Mouse (Mus musculus) erythroblast, embryonic 14.5 days (primary cell): ENCODE results near the gene Mmd2. TPM values are rescaled to one million over a fixed set of nuclear protein-coding genes. Genes with fewer than 3 reads are reported as not detected.
A peak's percentile ranks its signal among the peaks of the same experiment; 100 is the strongest.

Experiments used
- H3K27me3 ChIP-seq: 2 replicates; pipeline ENCODE4 v1.6.1; 2012; ENCODE audit warnings: inconsistent platforms; ENCODE audit not compliant: control insufficient read depth
- H3K36me3 ChIP-seq: 2 replicates; pipeline ENCODE4 v1.6.1; 2012; ENCODE audit warnings: mild to moderate bottlenecking, inconsistent platforms; ENCODE audit not compliant: control insufficient read depth
- H3K4me1 ChIP-seq: 2 replicates; pipeline ENCODE4 v1.6.1; 2012; ENCODE audit warnings: inconsistent platforms; ENCODE audit not compliant: control insufficient read depth
- H3K4me3 ChIP-seq: replicated peaks from 2 replicates; pipeline ENCODE3; 2012; ENCODE audit warnings: moderate library complexity, mild to moderate bottlenecking, inconsistent platforms
- H3K9me3 ChIP-seq: 2 replicates; pipeline ENCODE4 v1.6.1; 2012; ENCODE audit warnings: low read length, inconsistent platforms, mixed read lengths; ENCODE audit not compliant: control insufficient read depth
- GATA1 ChIP-seq: IDR thresholded peaks from 2 replicates; pipeline ENCODE4 v1.6.1; 2012; ENCODE audit warnings: low read length, inconsistent platforms, mixed read lengths
- TAL1 ChIP-seq: IDR thresholded peaks from 3 replicates; pipeline ENCODE4 v1.6.1; 2012; ENCODE audit warnings: low read length, inconsistent platforms, mixed read lengths
- polyA plus RNA-seq: library from polyadenylated mRNA; stranded (reverse); fragments of >175 nt; gene quantifications from 2 replicates; pipeline ENCODE4 v1.2.3, GENCODE M21; 2012

Gene Mmd2
- polyA plus RNA-seq, 1 experiment: not detected

DNA sequence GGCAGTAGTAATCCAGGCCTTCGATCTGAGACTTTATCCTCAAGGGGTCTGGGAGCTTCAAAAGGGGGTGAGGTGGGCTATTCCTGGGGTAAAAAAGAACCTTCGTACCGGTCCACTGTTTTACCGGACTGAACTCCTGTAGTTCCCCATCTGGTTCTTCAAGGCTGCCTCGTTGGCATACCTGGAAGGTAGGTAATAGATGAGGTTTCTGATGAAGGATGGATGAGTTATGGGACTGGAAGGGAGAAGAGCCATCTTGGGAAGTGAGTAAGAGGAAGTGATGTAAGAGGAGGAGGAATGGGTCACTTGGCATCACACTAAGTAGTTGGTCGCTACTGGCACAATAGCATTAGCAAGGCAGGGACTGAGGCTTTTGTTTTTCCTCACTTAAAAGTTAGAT lies 21.6 kb upstream of the Mmd2 start:
- TF ChIP-seq TAL1: no peak
- no peak for TF ChIP-seq GATA1
- Histone ChIP-seq H3K4me1 (peaks cover 48% of the 10 kb centered on the region), H3K4me3 (peak overlapping the region; percentile 100), H3K9me3 (no peaks in the 10 kb centered on the region), H3K27me3 (peaks cover 16% of the 10 kb centered on the region), H3K36me3 (peaks cover 50% of the 10 kb centered on the region)

DNA sequence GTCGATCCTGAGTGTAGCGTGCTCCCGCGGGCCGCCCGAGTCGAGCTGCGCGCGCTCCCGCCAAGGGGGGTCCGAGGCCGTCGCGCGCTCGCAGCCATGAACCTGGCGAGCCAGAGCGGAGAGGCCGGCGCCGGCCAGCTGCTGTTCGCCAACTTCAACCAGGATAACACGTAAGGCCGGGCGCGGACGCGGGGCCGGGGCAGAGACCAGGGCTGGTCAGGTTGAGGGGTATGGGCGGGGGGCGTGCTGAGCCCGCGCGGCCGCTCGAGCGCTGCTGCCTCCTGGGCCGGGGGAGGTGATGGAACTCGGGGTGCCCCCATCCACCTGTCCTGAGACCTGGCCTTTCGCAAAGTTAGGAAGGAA lies 21.0 kb upstream of the Mmd2 start:
- peaks cover 44% of the 10 kb centered on the region for H3K36me3 ChIP-seq
- H3K9me3 ChIP-seq: no peaks in the 10 kb centered on the region
- peaks cover 48% of the 10 kb centered on the region for H3K4me1 ChIP-seq
- H3K4me3 ChIP-seq: peak overlapping the region; percentile 100
- TF ChIP-seq GATA1 (no peak), TAL1 (no peak)
- peaks cover 21% of the 10 kb centered on the region for H3K27me3 ChIP-seq

DNA sequence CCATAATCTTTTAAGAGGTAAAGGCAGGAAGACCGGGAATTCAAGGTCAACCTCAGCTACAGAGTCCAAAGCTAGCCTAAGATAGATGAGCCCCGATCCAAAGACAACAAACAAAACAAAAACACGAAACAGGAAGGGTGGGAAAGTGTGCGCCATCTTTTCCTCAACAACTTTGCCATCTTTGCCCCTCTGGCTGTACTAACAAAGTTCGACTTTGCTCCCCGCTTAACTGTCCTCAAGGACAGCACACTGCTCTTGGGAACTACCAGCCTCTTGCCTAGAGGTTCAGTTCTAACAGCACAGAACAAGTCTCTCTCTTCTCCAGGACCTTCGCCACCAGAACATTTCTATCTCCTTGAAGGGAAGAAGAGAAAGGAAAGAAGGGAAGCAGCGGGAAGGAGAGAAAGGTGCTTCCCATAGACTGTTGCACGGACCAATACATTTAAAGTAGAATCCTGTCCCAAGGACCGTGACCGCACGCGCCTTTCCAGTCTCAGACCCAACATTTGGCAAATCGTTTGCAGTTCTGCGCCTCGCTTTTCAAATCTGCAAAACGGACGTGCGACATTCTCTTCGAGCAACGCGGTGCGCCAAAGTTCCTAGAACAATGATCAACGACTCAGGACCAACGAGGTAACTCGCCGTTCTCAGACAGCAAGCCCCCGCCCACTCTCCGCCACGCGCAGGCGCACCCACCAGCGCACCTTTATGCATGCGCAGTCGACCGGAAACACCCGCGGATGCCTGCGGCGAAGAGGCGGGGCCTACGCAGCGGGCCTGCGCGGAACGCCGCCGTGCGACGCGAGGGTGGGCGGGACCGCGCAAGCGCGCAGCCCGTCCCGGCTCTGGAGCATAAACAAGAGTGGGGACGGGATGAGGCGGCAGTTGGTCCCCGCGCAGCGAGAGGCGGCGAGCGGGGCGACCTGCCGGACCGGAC lies 20.4 kb upstream of the Mmd2 start:
- Histone ChIP-seq H3K36me3 (peaks cover 38% of the 10 kb centered on the region), H3K4me1 (peaks cover 44% of the 10 kb centered on the region), H3K9me3 (no peaks in the 10 kb centered on the region), H3K27me3 (peaks cover 24% of the 10 kb centered on the region), H3K4me3 (peak overlapping the region; percentile 100)
- no peak for TF ChIP-seq GATA1
- no peak for TF ChIP-seq TAL1

DNA sequence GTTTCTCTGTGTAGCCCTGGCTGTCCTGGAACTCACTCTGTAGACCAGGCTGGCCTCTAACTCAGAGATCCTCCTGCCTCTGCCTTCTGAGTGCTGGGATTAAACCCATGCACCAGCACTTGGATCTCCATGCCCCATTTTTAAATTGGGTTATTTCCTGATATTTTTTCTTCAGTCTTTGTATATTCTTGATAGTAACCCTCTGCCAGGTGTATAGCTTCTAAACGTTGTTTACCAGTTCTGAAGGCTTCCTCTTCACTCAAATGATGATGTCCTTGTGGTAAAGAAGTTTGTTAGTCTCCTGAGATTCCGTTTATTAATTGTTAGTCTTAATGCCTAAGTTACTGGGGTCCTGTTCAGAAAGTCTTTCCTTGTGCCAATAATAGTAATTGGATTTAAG lies 18.8 kb upstream of the Mmd2 start, which contains the start of gene Wipi2:
Gene Wipi2, plus strand, starts transcription at position 301 of the 400 bp plus-strand sequence.
- peaks cover 22% of the 10 kb centered on the region for H3K36me3 ChIP-seq
- H3K4me3 ChIP-seq: peak within 1 kb of the TSS; percentile 100
- peaks cover 30% of the 10 kb centered on the region for H3K4me1 ChIP-seq
- peaks cover 25% of the 10 kb centered on the region for H3K27me3 ChIP-seq
- no peaks in the 10 kb centered on the region for H3K9me3 ChIP-seq
- TF ChIP-seq GATA1: no peak
- no peak for TF ChIP-seq TAL1

DNA sequence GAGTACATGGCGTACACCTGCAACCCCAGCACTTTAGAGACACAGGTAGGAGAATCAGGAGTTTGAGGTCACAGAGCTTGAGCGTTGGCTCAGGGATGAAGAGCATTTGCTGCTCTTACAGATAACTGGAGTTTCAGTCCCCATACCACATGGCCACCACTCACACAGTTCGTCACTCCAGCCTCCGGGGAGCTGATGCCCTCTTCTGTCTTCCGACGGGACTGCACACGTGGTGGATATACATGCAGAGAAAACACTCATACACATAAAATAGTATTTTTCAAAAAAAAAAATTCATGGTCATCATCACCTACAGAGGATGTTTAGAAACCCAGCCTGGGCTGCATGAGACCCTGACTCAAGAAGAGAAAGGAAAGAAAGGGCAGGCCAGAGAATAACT lies 14.5 kb upstream of the Mmd2 start:
- Histone ChIP-seq H3K4me1 (peaks cover 5% of the 10 kb centered on the region), H3K36me3 (no peaks in the 10 kb centered on the region), H3K4me3 (no peak overlapping the region), H3K27me3 (peaks cover 28% of the 10 kb centered on the region), H3K9me3 (no peaks in the 10 kb centered on the region)
- TF ChIP-seq TAL1 (no peak), GATA1 (no peak)

DNA sequence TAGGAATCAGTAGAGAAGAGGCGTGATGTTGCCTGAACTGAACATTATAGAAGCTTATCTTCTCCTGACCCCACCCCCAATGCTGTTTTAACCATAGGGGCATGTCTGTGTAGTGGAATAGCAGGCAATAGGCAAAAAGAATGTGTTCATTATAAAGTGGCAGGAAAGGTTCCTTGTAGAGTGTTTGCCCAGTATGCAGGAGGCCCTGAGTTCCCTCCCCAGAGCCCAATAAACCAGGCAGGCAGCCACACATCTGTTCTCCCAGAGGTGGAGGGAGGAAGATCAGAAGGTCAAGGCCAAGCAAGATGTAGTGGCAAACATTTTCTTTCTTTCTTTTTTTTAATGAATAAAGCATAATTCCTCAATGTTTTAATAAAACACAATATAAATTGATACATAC lies 13.5 kb upstream of the Mmd2 start:
- no peaks in the 10 kb centered on the region for H3K9me3 ChIP-seq
- H3K27me3 ChIP-seq: peaks cover 31% of the 10 kb centered on the region
- TF ChIP-seq TAL1: no peak

DNA sequence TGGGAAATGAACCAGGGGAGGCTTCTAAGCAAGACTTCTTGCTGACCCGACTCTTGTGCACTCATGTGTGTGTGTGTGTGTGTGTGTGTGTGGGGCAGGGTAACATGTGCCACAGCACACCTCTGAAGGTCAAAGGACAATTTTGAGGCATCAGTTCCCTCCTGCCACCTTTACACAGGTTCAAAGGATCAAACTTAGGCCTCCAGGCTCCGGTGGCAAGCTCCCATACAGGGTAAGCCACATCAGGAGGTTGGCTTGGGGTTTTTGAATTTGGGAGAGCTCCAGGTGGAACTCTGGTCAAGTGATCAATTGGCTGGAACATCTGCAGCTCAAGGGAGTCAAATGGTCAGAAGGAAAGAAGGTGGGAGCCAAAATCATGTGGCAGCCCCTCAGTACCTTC lies 12.8 kb upstream of the Mmd2 start:
- Histone ChIP-seq H3K4me3 (no peak overlapping the region), H3K27me3 (peaks cover 26% of the 10 kb centered on the region), H3K36me3 (no peaks in the 10 kb centered on the region), H3K4me1 (no peaks in the 10 kb centered on the region; the same call in 1 of the 2 replicates), H3K9me3 (no peaks in the 10 kb centered on the region)
- TF ChIP-seq GATA1: no peak

More for the DNA sequence above, 13.5 kb upstream of the Mmd2 start:
- Histone ChIP-seq H3K4me3 (no peak overlapping the region), H3K4me1 (no peaks in the 10 kb centered on the region; the same call in none of the 2 replicates), H3K36me3 (no peaks in the 10 kb centered on the region)

DNA sequence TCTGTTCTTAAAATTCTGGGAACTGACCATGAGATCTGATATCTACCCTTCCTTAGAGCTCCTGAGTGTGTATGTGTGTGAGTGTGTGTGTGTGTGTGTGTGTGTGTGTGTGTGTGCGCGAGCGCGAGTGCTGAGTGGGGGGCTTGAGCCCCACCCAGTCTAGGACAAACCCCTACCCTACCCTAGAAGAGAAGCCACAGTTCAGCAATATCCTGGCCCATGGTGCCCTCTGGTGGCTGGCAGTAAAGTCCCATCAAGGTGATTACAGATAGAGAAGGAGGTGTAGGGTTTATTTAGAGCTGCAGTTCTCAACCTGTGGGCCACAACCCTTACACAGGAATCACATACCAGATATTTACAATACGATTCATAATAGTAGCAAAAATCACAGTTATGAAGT lies 11.3 kb upstream of the Mmd2 start:
- no peaks in the 10 kb centered on the region for H3K9me3 ChIP-seq
- no peaks in the 10 kb centered on the region for H3K4me1 ChIP-seq
- TF ChIP-seq TAL1 (no peak), GATA1 (no peak)
- no peaks in the 10 kb centered on the region for H3K36me3 ChIP-seq
- H3K27me3 ChIP-seq: peaks cover 12% of the 10 kb centered on the region
- no peak overlapping the region for H3K4me3 ChIP-seq

DNA sequence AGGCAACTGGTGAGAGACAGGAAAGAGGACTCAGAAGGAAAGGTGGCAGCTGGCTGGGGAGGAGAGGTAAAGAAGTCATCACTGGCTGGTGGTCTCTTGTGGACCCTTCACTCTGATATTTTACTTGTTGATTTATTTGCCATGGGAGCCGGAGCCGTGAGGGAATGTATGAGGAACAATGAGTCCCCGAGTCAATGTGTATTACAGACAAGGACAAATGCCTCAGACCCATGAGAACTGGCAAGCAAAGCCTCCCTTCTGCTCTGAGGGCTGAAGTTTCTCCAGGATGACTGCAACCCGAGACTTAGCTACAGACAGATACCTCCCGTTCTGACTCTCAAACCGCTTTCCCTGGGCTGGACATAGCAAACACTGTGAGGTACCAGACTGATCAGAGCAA lies 7.7 kb upstream of the Mmd2 start:
- H3K9me3 ChIP-seq: no peaks in the 10 kb centered on the region
- TF ChIP-seq TAL1: no peak
- TF ChIP-seq GATA1: no peak
- H3K36me3 ChIP-seq: no peaks in the 10 kb centered on the region
- no peak overlapping the region for H3K4me3 ChIP-seq
- H3K27me3 ChIP-seq: peaks cover 6% of the 10 kb centered on the region
- no peaks in the 10 kb centered on the region for H3K4me1 ChIP-seq
